In the genomic region with DNA sequence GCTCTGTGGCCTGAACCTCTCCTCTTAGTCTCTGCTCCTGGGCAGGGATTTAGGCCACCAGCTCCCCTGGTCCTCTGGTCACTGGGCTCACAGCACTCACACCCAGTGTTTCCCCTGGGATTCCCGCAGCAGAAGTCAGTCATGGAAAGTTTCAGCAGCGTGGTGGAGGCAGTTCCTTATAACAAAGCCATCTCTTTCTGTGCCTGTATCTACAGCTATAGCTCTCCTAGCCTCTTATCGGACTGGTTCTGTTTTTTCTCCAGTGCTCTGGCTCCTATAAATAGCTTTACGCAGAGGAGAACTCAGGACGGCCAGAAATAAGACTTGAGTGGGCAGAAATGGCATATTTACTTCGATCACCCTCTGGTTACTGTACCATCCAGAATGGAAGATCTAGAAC, we compare ENCODE assay signal across 22 mouse cellular contexts. TPM values are rescaled to one million over a fixed set of nuclear protein-coding genes. Genes with fewer than 3 reads are reported as not detected.
DNase-seq lines count a peak whose midpoint lies in the region; ATAC-seq and TF ChIP-seq lines count a peak whose summit lies in the region.
"Had no signal": no experiment of that assay in that cellular context is flagged by ENCODE, and none has a peak within 500 bp of the region (broad histone marks: within the 10 kb centered on the region; RNA-seq: fewer than 3 reads in every experiment).

No protein-coding gene starts in this region.

- H3K9ac ChIP-seq in heart, embryonic 12.5 days = no peak overlapping the region
- H3K9ac ChIP-seq: forebrain, embryonic 13.5 days had no signal

- no peaks in the 10 kb centered on the region for H3K36me3 ChIP-seq in heart, embryonic 12.5 days
- H3K36me3 ChIP-seq: limb, embryonic 10.5 days had no signal

- intact Hi-C loops in left cerebral cortex, adult 2 months (cut with DNase I) = no loop called here
- intact Hi-C loops in heart, postnatal 10 days (cut with DNase I) = no loop called here

- 13% methylated on average over 6 of the region's 6 CpGs for WGBS in heart, embryonic 12.5 days

- 0 out of 2 replicates have a peak, but pooled peaks cover 3% of the 10 kb centered on the region for H3K9me3 ChIP-seq in heart, embryonic 12.5 days (replicated peaks)
- H3K9me3 ChIP-seq: forebrain, embryonic 13.5 days; limb, embryonic 10.5 days had no signal

- no peak overlapping the region for H3K4me3 ChIP-seq in left cerebral cortex, adult 2 months
- H3K4me3 ChIP-seq in heart, embryonic 12.5 days = no peak overlapping the region
- H3K4me3 ChIP-seq: forebrain, embryonic 13.5 days; limb, embryonic 10.5 days had no signal

- peak overlapping the region; percentile 21 for H3K4me2 ChIP-seq in heart, embryonic 12.5 days
- H3K4me2 ChIP-seq: forebrain, embryonic 13.5 days; midbrain, embryonic 11.5 days had no signal

- H3K4me1 ChIP-seq in heart, embryonic 12.5 days (replicated peaks) = peaks cover 38% of the 10 kb centered on the region
- H3K4me1 ChIP-seq: forebrain, embryonic 13.5 days; limb, embryonic 10.5 days had no signal

- no peak for TF ChIP-seq CTCF in left cerebral cortex, adult 2 months (IDR thresholded peaks at IDR 0.05)

- ATAC-seq in heart, embryonic 12.5 days (ENCODE audit: insufficient number of reproducible peaks, low FRiP score) = peak; percentile 58; the same call in 1 of the 2 replicates
- ATAC-seq: forebrain, embryonic 13.5 days; hindbrain, embryonic 16.5 days; intestine, embryonic 16.5 days had no signal

- no peaks in the 10 kb centered on the region for H3K27me3 ChIP-seq in heart, embryonic 12.5 days (replicated peaks)
- H3K27me3 ChIP-seq: forebrain, embryonic 13.5 days had no signal

- no peak for DNase-seq in left cerebral cortex, adult 2 months (ENCODE audit: extremely low spot score in 1 of 2, low spot score in 2 of 2)
- no peak for DNase-seq in left cerebral cortex, adult 8-10 months (ENCODE audit: low spot score in 2 of 2)
- DNase-seq in brain, adult 2 months (ENCODE audit: low read depth, low spot score) = peak; percentile 38
- peak; percentile 35 to 41 for DNase-seq in heart, postnatal 10 days
- no peak for DNase-seq in gastrocnemius, postnatal 4 days (ENCODE audit: low spot score in 2 of 2)
- no peak for DNase-seq in spleen, postnatal 36 days (ENCODE audit: low spot score in 2 of 2)
- DNase-seq: adrenal gland, postnatal 14 days; cerebellum, adult 9-10 months; gastrocnemius, postnatal 14 days; liver; lung, postnatal 10 days had no signal

- 0 out of 2 replicates have a peak overlapping the region, but pooled peaks have one; percentile 6 for H3K27ac ChIP-seq in left cerebral cortex, adult 2 months
- H3K27ac ChIP-seq in heart, embryonic 12.5 days (ENCODE audit: poor library complexity, severe bottlenecking) = peak overlapping the region; percentile 93
- H3K27ac ChIP-seq: forebrain, embryonic 13.5 days; limb, embryonic 10.5 days; stomach, postnatal 0 days had no signal

RNA-seq across cellular contexts. Expression of a gene that starts 9.6 kb away (rescaled TPM):
- total RNA-seq in left cerebral cortex, adult 2 months (2021) = 10 to 100 TPM in 1 of 2 experiments, 1 to 10 TPM in 1; 9.2 to 14.8 TPM
- 10 to 100 TPM; 14.7 to 18.2 (median 17.8) TPM for total RNA-seq in left cerebral cortex, adult 8-10 months (2022)
- 2.1 and 2.4 TPM in 2 replicates for polyA plus RNA-seq in heart, embryonic 12.5 days (2016; fragmentation: Nextera tagmentation; extraction: Ambion mirVana)
- total RNA-seq in heart, postnatal 10 days (2021) = under 1 TPM; 0.12 TPM
- total RNA-seq in gastrocnemius, postnatal 4 days (2021) = under 1 TPM; 0.15 to 0.39 TPM
- total RNA-seq: hematopoietic stem cell, adult 5-6 weeks; neutrophil, adult 5-6 weeks had no signal

RNA-seq across cellular contexts. Expression of a gene that starts 27.6 kb away (rescaled TPM):
- total RNA-seq in left cerebral cortex, adult 2 months (2021) = 1 to 10 TPM; 3.5 to 4.4 TPM
- total RNA-seq in left cerebral cortex, adult 8-10 months (2022) = 1 to 10 TPM; 2.4 to 3.9 (median 3.0) TPM
- 0.10 and 0.50 TPM in 2 replicates for polyA plus RNA-seq in heart, embryonic 12.5 days (2016; fragmentation: Nextera tagmentation; extraction: Ambion mirVana)
- 1 to 10 TPM in 1 of 2 experiments, under 1 TPM in 1; 0.74 to 1.3 TPM for total RNA-seq in heart, postnatal 10 days (2021)
- total RNA-seq in gastrocnemius, postnatal 4 days (2021) = 1 to 10 TPM in 1 of 2 experiments, under 1 TPM in 1; 0.21 to 1.0 TPM
- total RNA-seq: hematopoietic stem cell, adult 5-6 weeks; neutrophil, adult 5-6 weeks had no signal
- polyA plus RNA-seq: forebrain, embryonic 13.5 days; kidney, embryonic 14.5 days; limb, embryonic 10.5 days; midbrain, embryonic 11.5 days; thymus, postnatal 0 days had no signal

Comparison
In these comparisons a context has a peak if more than half of its experiments do, and no peak if none do; other contexts are left out.
1. DNase-seq: peak in brain, adult 2 months (single experiment) and heart, postnatal 10 days (2 of 2); none in left cerebral cortex, adult 2 months (0 of 2), left cerebral cortex, adult 8-10 months (0 of 2), gastrocnemius, postnatal 4 days (0 of 2) and spleen, postnatal 36 days (0 of 2).
2. RNA of a gene that starts 9.6 kb away (total RNA-seq): 14.7 to 18.2 TPM in left cerebral cortex, adult 8-10 months and 9.2 to 14.8 TPM in left cerebral cortex, adult 2 months; 0.15 to 0.39 TPM in gastrocnemius, postnatal 4 days and 0.12 TPM in heart, postnatal 10 days; every median in the first group is over 4 times any median in the second.